Mouse (Mus musculus) megakaryocyte, adult 5-6 weeks (primary cell): Measurements from ENCODE around the gene Gpld1. TPM values are rescaled to one million over a fixed set of nuclear protein-coding genes. Genes with fewer than 3 reads are reported as not detected.
A peak's percentile ranks its signal among the peaks of the same experiment; 100 is the strongest.

Experiments
- ATAC-seq: 2 replicates; pipeline ENCODE4 v1.8.0; 2016; ENCODE audit warnings: mild to moderate bottlenecking, inconsistent platforms; ENCODE audit not compliant: poor library complexity, severe bottlenecking
- total RNA-seq, 2 experiments: library from RNA; stranded (forward) in 1 of 2; stranded (reverse) in 1 of 2; fragments of 153-499, 151-499 nt in 1 of 2; fragments of 221-1000, 200-1000 nt in 1 of 2; gene quantifications; 2 replicates each; pipeline versions ENCODE4 v1.2.3 to v1.2.4; 2015 to 2017

Gpld1 gene
- total RNA-seq, 2 experiments from 2014 or later, result 0.91 to 1.1 TPM

DNA sequence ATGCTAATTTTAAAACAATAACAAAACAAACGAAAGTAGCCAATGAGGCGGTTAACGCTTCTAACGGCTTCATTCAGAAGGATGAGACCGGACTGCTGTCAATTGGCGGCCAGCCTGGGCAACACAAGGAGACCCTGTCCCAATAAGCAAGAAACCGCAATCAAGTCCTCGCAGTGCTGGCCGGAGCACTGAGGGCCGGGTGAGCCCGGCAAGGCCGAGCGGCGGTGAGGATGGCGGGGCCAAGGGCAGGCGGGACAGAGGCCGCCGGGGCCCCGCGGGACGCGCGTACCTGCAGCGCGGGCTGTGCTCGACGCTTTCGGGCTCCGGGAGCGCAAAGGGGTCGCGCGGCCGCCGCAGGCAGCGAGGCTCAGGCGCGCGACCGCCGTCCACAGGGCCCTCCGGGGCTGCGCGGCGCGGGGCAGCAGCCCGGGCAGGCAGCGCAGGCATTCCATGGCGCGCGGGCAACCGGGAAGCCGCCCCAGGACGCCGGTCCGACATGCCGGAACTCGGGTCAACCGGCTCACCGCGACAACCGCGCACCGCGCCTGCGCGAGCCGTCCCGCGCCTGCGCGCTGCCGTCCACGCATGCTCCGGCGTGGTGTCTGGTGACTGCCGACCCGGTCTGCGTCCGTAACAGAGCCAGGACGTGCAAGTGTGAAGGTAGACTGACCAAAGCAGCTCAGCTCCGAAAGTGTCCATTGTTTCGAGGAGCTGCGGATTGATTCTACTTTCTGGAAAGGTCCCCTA, 77.0 kb downstream of the Gpld1 start, which contains the start of gene Mrs2:
Mrs2 (minus strand) TSS at position 587 of the 747 bp plus-strand sequence.
- ATAC-seq, result peak; percentile 87

DNA sequence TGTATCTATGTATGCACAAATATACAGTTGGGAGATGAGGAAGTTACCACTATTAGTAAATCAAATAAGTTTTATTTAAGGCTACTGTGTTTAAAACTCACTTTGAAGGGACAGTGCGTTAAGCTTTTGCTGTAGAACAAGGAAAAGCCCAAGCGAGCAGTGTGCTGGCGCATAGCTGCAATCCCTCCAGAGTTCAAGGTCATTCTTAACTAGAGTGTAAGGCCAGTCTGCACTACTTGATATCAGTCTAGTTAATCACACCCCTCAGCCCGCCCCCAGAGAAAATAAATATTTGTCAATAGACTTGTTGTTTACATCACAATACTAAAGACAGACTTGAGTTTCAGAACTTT, 77.6 kb downstream of the Gpld1 start:
- ATAC-seq, result 0 out of 2 replicates have a peak, but pooled peaks have one; percentile 9

DNA sequence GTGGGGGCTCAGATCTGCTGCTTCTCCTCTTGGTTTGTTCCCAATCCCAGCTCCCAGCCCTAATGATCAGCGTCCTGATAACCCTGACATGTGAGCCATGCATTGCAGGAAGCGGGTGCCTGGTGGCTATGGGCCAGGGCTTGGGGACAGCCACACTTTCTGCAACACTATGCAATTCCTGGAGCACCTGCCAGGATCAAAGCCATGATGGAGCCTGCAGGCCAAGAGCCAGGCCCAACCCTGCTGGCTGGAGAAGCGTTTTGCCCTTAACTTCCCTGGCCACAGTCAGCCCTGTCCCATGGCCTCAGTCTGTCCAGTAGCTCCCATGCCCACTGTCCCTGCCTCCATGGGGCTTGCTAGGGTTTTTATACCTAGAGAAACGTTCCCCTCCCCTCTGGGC, 79.4 kb downstream of the Gpld1 start:
- no peak for ATAC-seq

DNA sequence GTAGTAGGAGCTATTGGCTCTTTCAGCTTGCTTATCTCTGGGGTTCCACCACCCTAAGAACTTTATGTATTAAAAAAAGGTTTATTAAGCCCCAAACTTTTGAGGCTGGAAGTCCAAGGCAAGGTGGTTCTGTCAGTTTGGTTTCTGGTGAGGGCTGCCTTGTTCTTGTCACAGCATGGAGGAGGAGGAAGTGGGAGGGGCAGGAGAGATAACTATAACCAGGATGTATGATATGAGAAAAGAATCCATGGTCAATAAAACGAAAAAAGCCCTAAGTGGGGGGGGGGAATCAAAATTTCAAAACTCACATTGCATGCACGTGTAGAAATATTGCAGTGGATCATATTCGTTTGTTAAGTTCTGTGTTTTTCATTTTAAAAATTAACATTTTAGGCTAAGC, 80.2 kb downstream of the Gpld1 start:
- ATAC-seq, result no peak

DNA sequence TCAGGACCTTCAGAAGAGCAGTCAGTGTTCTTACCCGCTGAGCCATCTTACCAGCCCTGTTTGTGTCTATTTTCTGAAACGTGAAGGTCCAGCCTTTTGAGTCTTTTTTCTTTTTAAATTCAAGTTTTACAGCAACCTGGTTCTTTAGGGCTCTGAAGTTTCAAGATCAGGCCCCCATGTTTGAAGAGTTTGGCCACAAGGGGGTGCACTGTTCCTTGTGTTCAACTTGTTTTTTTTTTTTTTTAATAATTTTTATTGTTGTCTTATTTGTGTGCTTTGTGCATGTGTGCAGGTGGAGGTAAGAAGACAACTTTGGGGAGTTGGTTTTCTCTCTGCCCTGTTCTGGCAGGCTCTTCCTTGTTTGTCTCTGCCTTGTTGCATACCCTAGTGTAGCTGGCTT, 81.7 kb downstream of the Gpld1 start:
- ATAC-seq, result no peak

DNA sequence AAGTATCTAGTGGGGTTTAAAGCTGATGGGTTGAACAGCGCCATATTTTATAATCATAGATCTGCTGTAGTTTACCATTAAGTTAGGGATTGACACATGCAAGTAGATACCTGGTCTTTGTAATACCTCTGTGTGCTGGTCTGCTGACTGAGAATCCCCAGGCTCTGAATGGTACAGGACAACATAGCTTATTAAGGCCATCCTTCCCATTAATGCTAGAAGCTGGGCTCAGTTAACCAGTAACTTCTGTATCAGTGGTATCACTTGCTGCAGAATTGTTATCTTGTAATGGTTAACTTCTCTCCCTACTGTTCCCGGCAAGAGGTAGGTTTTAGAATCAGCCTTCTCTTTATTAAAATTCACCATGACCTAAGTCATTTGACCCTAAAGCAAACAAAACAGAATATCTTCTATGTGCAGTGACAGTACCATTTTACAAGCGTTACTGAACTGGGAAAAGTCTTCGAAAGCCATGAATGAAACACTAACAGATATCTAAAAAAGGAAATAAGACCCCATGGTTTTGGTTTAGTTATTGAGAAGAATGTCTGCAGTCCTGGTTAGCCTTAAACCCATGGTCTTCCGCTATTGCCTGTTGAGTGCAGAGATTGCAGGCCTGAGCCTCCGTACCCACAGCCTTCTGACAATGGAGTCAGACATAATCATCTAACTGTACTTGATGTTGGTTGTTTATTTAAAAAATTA, 83.6 kb downstream of the Gpld1 start:
- no peak for ATAC-seq

DNA sequence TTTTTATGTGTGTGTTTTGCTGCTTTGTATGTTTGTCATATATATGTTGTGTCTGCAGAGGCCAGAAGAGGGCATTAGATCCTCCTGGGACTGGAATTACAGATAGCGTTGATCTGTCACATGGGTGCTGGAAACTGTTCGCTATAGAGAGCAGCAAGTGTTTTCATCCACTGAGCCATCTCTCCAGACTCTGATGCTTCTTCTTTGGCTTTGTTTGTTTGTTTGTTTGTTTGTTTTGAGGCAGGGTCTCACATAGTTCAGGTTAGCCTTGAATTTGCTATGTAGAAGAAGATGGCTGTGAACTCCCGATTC, 84.1 kb downstream of the Gpld1 start:
- ATAC-seq, result no peak

DNA sequence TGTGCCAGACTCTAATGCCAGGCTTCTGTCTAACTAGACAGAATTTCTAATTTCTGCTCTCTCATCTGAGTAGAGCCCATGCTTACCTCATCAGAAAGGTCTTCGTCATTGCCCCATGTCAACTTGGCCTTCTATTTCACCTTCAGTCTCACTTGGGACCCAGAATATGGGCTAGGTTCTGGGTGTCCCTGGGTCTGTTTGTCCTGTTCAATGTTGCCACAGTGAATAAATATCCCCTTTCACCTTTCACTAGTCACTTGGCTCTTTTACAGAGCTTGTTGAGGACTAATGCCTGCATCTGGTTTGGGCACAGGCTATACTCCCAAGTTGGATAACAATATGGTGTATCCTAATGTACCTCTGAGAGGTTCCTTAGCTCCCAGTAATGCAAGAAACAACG, 96.5 kb downstream of the Gpld1 start:
- ATAC-seq, result no peak

Other genes starting within 250 kb of the Gpld1 start
- 0.22 TPM in 1 of 2 replicates, not detected in the other for gene Armh2, start 201.9 kb upstream of the Gpld1 start, total RNA-seq (2015)
- gene Armh2, start 201.9 kb upstream of the Gpld1 start, total RNA-seq (2017), result not detected in 2 replicates
- 161 and 181 TPM in 2 replicates for gene Gmnn, start 181.2 kb upstream of the Gpld1 start, total RNA-seq (2015)
- gene Gmnn, start 181.2 kb upstream of the Gpld1 start, total RNA-seq (2017), result 175 and 177 TPM in 2 replicates
- gene BC005537, start 141.5 kb upstream of the Gpld1 start, total RNA-seq (2015), result 222 and 241 TPM in 2 replicates
- 97.2 and 116 TPM in 2 replicates for gene BC005537, start 141.5 kb upstream of the Gpld1 start, total RNA-seq (2017)
- 26.7 and 27.1 TPM in 2 replicates for gene Acot13, start 111.6 kb upstream of the Gpld1 start, total RNA-seq (2015)
- 26.1 and 30.3 TPM in 2 replicates for gene Acot13, start 111.6 kb upstream of the Gpld1 start, total RNA-seq (2017)
- gene Tdp2, start 111.5 kb upstream of the Gpld1 start, total RNA-seq (2015), result 45.4 and 47.7 TPM in 2 replicates
- gene Tdp2, start 111.5 kb upstream of the Gpld1 start, total RNA-seq (2017), result 32.9 and 35.6 TPM in 2 replicates
- not detected in 2 replicates for gene D130043K22Rik, start 98.0 kb upstream of the Gpld1 start, total RNA-seq (2015)
- not detected in 2 replicates for gene D130043K22Rik, start 98.0 kb upstream of the Gpld1 start, total RNA-seq (2017)
- 0.62 and 0.89 TPM in 2 replicates for gene Aldh5a1, start 5.5 kb upstream of the Gpld1 start, total RNA-seq (2015)
- gene Aldh5a1, start 5.5 kb upstream of the Gpld1 start, total RNA-seq (2017), result 0.89 and 1.1 TPM in 2 replicates
- 19.8 and 24.2 TPM in 2 replicates for gene Mrs2, start 77.2 kb downstream of the Gpld1 start, total RNA-seq (2015)
- gene Mrs2, start 77.2 kb downstream of the Gpld1 start, total RNA-seq (2017), result 8.8 and 11.4 TPM in 2 replicates
- not detected in 2 replicates for gene Dcdc2a, start 112.9 kb downstream of the Gpld1 start, total RNA-seq (2015)
- gene Dcdc2a, start 112.9 kb downstream of the Gpld1 start, total RNA-seq (2017), result not detected in 2 replicates